Mouse (Mus musculus) midbrain, postnatal 0 days (tissue): ENCODE measurements at regions not wholly inside any gene's neighbourhood (a gene's known extent, or its start where the extent isn't known, plus 50 kb on each side); places are given as distances from the start of the nearest gene placed in this dataset.

Source experiments
- ATAC-seq: fragments of 200-750 bp; cut with Nextera tagmentation; 2 replicates; pipeline ENCODE4 v1.8.0; 2017; ENCODE audit warnings: moderate number of reproducible peaks, mild to moderate bottlenecking, moderate TSS enrichment, moderate library complexity; ENCODE audit not compliant: low FRiP score
- DNase-seq: peaks from one replicate; pipeline ENCODE4 v3.0.0-alpha.2; 2015; ENCODE audit warnings: low spot score
- H3K27ac ChIP-seq: fragments of 300-500 bp; sonication (generic); 2 replicates; pipeline ENCODE4 v1.5.1; 2014; ENCODE audit warnings: low read depth, mild to moderate bottlenecking, low read length, mixed read lengths
- H3K27me3 ChIP-seq: fragments of 300-500 bp; sonication (generic); 2 replicates; pipeline ENCODE4 v1.6.1; 2014; ENCODE audit warnings: low read length, control low read depth, mixed read lengths; ENCODE audit not compliant: insufficient read depth
- H3K36me3 ChIP-seq: fragments of 300-500 bp; sonication (generic); 2 replicates; pipeline ENCODE4 v1.6.1; 2014; ENCODE audit warnings: low read length, control low read depth, mixed read lengths; ENCODE audit not compliant: insufficient read depth
- H3K4me1 ChIP-seq: fragments of 300-500 bp; sonication (generic); 2 replicates; pipeline ENCODE4 v1.6.1; 2014; ENCODE audit warnings: mild to moderate bottlenecking, control low read depth, antibody characterized with exemption, low read length, mixed read lengths; ENCODE audit not compliant: insufficient read depth
- H3K4me2 ChIP-seq: fragments of 300-500 bp; sonication (generic); 2 replicates; pipeline ENCODE4 v1.6.1; 2014; ENCODE audit warnings: low read depth, mild to moderate bottlenecking, low read length, mixed read lengths; ENCODE audit not compliant: poor library complexity, severe bottlenecking
- H3K4me3 ChIP-seq: fragments of 300-500 bp; sonication (generic); 2 replicates; pipeline ENCODE4 v1.5.1; 2014; ENCODE audit warnings: low read depth, mild to moderate bottlenecking, low read length, moderate library complexity
- H3K9ac ChIP-seq: fragments of 300-500 bp; sonication (generic); replicated peaks from 2 replicates; pipeline ENCODE4 v1.6.1; 2014; ENCODE audit warnings: mild to moderate bottlenecking, low read length, moderate library complexity, mixed read lengths; ENCODE audit not compliant: poor library complexity, severe bottlenecking
- H3K9me3 ChIP-seq: fragments of 300-500 bp; sonication (generic); 2 replicates; pipeline ENCODE4 v1.6.1; 2016; ENCODE audit warnings: low read length, control low read depth
- CTCF ChIP-seq: IDR thresholded peaks from 2 replicates; pipeline ENCODE4 v1.5.1; 2016; ENCODE audit warnings: antibody characterized with exemption, mild to moderate bottlenecking
- WGBS: fragments of 180-500 bp; shearing (Covaris S2); extraction: QIAGEN DNeasy Blood & Tissue Kit; methylation state at CpG from one replicate; pipeline ENCODE4 v1.1.7; 2014; 5-methylcytosine and 5-hydroxymethylcytosine counted together

DNA sequence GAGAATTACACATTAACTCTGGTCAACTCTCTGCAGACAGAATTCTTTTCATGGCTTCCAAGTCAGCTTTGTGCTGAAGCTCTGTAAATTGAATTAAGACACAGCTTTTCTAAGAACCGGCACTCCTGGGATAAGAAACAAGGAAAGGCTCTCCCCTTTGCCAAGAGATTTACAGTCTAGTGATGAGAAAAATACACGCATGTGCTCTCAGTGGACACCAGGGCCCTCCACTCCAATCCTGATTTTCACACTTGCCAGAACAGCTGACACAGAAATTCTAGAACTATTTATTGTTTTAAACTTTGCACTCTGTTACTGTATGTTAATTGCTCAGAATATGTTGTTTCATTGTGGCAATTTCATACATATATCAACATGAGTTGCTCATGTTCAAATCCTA is 684.6 kb upstream of the Ptbp2 start:
- ATAC-seq (no peak), DNase-seq (no peak)
- no peak overlapping the region for H3K27ac ChIP-seq
- WGBS: 65% methylated on average over 2 of the region's 2 CpGs
- H3K4me2 ChIP-seq: no peak overlapping the region
- no peaks in the 10 kb centered on the region for H3K9me3 ChIP-seq
- H3K9ac ChIP-seq: no peak overlapping the region
- H3K4me3 ChIP-seq: no peak overlapping the region
- peaks cover 8% of the 10 kb centered on the region for H3K4me1 ChIP-seq
- no peak for TF ChIP-seq CTCF
- H3K36me3 ChIP-seq: no peaks in the 10 kb centered on the region
- no peaks in the 10 kb centered on the region for H3K27me3 ChIP-seq

- no peaks in the 10 kb centered on the region for H3K27me3 ChIP-seq
- no peak for TF ChIP-seq CTCF
- H3K9ac ChIP-seq: no peak overlapping the region
- H3K27ac ChIP-seq: no peak overlapping the region
- H3K9me3 ChIP-seq: no peaks in the 10 kb centered on the region
- ATAC-seq: no peak
- no peak overlapping the region for H3K4me3 ChIP-seq
- no peak overlapping the region for H3K4me2 ChIP-seq
- H3K36me3 ChIP-seq: no peaks in the 10 kb centered on the region
- no peak for DNase-seq
- H3K4me1 ChIP-seq: no peaks in the 10 kb centered on the region
Observed at GRCm38 (mm10) chr3:120460717-120461116, 676.5 kb upstream of the Ptbp2 start.

DNA sequence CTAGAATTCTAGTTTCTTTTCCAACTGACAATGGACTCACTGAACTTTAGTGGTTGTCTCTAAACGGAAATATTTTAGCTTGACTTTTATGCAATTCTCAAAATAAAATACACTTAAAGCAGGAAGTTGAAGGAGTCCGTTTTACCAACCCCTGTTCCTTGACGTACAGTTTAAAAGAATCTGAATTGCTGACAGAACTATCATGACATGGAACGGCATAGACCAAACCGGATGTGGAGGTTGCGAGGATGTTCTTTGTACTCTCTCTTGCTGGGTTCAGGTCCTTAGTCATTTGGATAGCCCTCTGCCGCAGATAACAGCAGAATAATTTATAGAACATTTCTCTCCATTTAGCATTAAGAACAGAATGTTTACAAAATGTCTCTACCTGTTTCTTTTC is 673.6 kb upstream of the Ptbp2 start:
- Histone ChIP-seq H3K4me2 (no peak overlapping the region), H3K4me3 (no peak overlapping the region), H3K27me3 (no peaks in the 10 kb centered on the region), H3K36me3 (no peaks in the 10 kb centered on the region), H3K9ac (no peak overlapping the region), H3K9me3 (no peaks in the 10 kb centered on the region), H3K27ac (no peak overlapping the region), H3K4me1 (no peaks in the 10 kb centered on the region)
- DNase-seq: no peak
- no peak for ATAC-seq
- TF ChIP-seq CTCF: no peak
- 93% methylated on average over 7 of the region's 7 CpGs for WGBS

DNA sequence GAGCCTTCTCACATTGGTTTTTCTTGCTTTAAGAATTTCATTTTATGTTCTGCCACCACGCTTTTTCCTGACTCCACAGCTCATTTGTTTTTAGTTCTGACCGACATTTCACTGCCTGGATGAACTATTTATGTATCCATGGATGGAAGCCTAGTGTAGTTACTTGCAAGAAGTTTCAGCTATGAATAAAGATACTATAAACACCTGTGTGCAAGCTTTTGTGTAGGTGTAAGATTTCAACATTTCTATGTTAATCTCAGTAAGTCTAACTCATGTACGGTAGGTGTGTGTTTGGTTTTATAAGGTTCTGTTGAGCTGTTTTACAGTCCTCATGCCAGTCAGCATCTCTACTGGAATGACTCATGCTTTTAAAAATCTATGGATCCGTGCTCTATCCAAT is 656.9 kb upstream of the Ptbp2 start:
- ATAC-seq (no peak), DNase-seq (no peak)
- Histone ChIP-seq H3K4me2 (no peak overlapping the region), H3K4me1 (no peaks in the 10 kb centered on the region), H3K9ac (no peak overlapping the region), H3K27ac (no peak overlapping the region), H3K27me3 (no peaks in the 10 kb centered on the region), H3K9me3 (no peaks in the 10 kb centered on the region), H3K36me3 (no peaks in the 10 kb centered on the region), H3K4me3 (no peak overlapping the region)
- 89% methylated on average over 4 of the region's 4 CpGs for WGBS
- TF ChIP-seq CTCF: no peak

DNA sequence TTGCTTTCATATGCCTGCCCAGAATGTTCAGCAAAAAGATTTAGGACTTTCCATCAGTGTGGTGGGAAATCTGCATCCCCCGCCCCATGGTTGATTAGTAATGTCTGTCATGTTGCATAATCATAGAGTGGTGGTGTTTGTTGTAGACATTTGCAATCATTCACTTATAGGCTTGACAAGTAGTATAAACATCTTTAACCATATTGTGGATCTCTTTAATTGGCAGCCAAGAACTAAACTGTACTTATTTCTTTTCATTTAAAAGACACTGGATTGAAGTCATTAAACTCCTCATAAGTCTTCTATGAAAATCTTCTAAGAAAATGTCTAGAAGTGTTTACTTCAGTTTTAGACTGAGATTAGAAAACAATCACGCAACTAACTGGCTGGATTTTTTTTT is 646.0 kb upstream of the Ptbp2 start:
- H3K4me3 ChIP-seq: no peak overlapping the region
- no peaks in the 10 kb centered on the region for H3K27me3 ChIP-seq
- no peak overlapping the region for H3K27ac ChIP-seq
- H3K4me1 ChIP-seq: no peaks in the 10 kb centered on the region
- no peak overlapping the region for H3K4me2 ChIP-seq
- DNase-seq (no peak), ATAC-seq (no peak)
- no peak overlapping the region for H3K9ac ChIP-seq
- no peaks in the 10 kb centered on the region for H3K36me3 ChIP-seq
- TF ChIP-seq CTCF: no peak
- no peaks in the 10 kb centered on the region for H3K9me3 ChIP-seq
- WGBS: 87% methylated on average over 2 of the region's 2 CpGs

DNA sequence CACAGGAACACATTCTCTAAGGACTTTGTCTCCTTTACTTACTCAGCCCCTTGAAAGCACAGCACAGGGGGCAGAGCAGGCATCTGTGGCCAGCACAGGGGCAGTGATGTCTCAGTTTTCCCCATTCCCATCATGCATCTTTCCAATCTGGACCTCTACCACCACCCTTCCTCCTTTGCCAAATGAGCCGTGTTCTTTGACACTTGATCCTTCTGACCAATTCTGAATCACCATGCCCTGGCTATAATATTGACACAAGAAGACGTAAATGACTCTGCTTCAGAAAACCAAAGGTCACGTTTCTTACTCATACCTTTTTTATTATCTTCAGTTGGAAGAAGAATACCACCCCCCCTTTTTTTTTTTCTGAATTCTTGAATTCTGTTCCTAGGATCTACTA is 632.4 kb upstream of the Ptbp2 start:
- Histone ChIP-seq H3K9ac (no peak overlapping the region), H3K9me3 (no peaks in the 10 kb centered on the region), H3K27me3 (no peaks in the 10 kb centered on the region), H3K4me1 (no peaks in the 10 kb centered on the region), H3K36me3 (no peaks in the 10 kb centered on the region), H3K27ac (no peak overlapping the region), H3K4me2 (no peak overlapping the region), H3K4me3 (no peak overlapping the region)
- WGBS: 90% methylated on average over 3 of the region's 3 CpGs
- no peak for TF ChIP-seq CTCF
- DNase-seq (no peak), ATAC-seq (no peak)
